Comparison of ENCODE assay signal across 14 mouse cellular contexts in genomic region chr3:66050092-66050886, GRCm38 (mm10).
DNase-seq lines count a peak whose midpoint lies in the region; ATAC-seq and TF ChIP-seq lines count a peak whose summit lies in the region.
"Had no signal": no experiment of that assay in that cellular context is flagged by ENCODE, and none has a peak within 500 bp of the region (broad histone marks: within the 10 kb centered on the region; RNA-seq: fewer than 3 reads in every experiment).

No protein-coding gene starts in this region.

- no peak overlapping the region for H3K9ac ChIP-seq in forebrain, embryonic 15.5 days (replicated peaks)
- no peak overlapping the region for H3K9ac ChIP-seq in kidney, postnatal 0 days (ENCODE audit: low read depth, low read length)
- H3K9ac ChIP-seq: hindbrain, embryonic 14.5 days; limb, embryonic 12.5 days had no signal

- WGBS in forebrain, embryonic 15.5 days = 44% methylated on average over 10 of the region's 10 CpGs
- whole genome bisulfite sequencing in forebrain, embryonic 10.5 days = 71% methylated on average over 10 of the region's 10 CpGs
- 30% methylated on average over 10 of the region's 10 CpGs for WGBS in kidney, postnatal 0 days

- H3K36me3 ChIP-seq in forebrain, embryonic 15.5 days = no peaks in the 10 kb centered on the region
- no peaks in the 10 kb centered on the region for H3K36me3 ChIP-seq in forebrain, embryonic 10.5 days (replicated peaks)
- H3K36me3 ChIP-seq in kidney, postnatal 0 days (ENCODE audit: insufficient read depth, low read length) = no peaks in the 10 kb centered on the region
- H3K36me3 ChIP-seq: limb, embryonic 12.5 days had no signal

- H3K27ac ChIP-seq in forebrain, embryonic 15.5 days (replicated peaks) = no peak overlapping the region
- H3K27ac ChIP-seq in forebrain, embryonic 10.5 days = no peak overlapping the region
- no peak overlapping the region for H3K27ac ChIP-seq in kidney, postnatal 0 days
- H3K27ac ChIP-seq: hindbrain, embryonic 14.5 days; limb, embryonic 12.5 days had no signal

- no peaks in the 10 kb centered on the region for H3K9me3 ChIP-seq in forebrain, embryonic 15.5 days
- H3K9me3 ChIP-seq in forebrain, embryonic 10.5 days = no peaks in the 10 kb centered on the region
- H3K9me3 ChIP-seq in kidney, postnatal 0 days (replicated peaks; ENCODE audit: low read length) = no peaks in the 10 kb centered on the region
- H3K9me3 ChIP-seq: limb, embryonic 12.5 days had no signal

- no peaks in the 10 kb centered on the region for H3K27me3 ChIP-seq in forebrain, embryonic 15.5 days
- H3K27me3 ChIP-seq in forebrain, embryonic 10.5 days (ENCODE audit: poor library complexity, severe bottlenecking) = 0 out of 2 replicates have a peak, but pooled peaks cover 12% of the 10 kb centered on the region
- no peaks in the 10 kb centered on the region for H3K27me3 ChIP-seq in kidney, postnatal 0 days (ENCODE audit: insufficient read depth, low read length)
- H3K27me3 ChIP-seq: limb, embryonic 12.5 days had no signal

- H3K4me3 ChIP-seq in forebrain, embryonic 15.5 days = no peak overlapping the region
- no peak overlapping the region for H3K4me3 ChIP-seq in forebrain, embryonic 10.5 days
- H3K4me3 ChIP-seq in kidney, postnatal 0 days (replicated peaks; ENCODE audit: low read depth, low read length) = no peak overlapping the region
- H3K4me3 ChIP-seq: limb, embryonic 12.5 days had no signal

- intact Hi-C loops in heart, postnatal 10 days (cut with DNase I) = no loop called here

- H3K4me2 ChIP-seq in forebrain, embryonic 15.5 days (replicated peaks) = no peak overlapping the region
- no peak overlapping the region for H3K4me2 ChIP-seq in kidney, postnatal 0 days (ENCODE audit: low read length)
- H3K4me2 ChIP-seq: hindbrain, embryonic 14.5 days; limb, embryonic 12.5 days had no signal

- ATAC-seq in forebrain, embryonic 15.5 days (replicated peaks) = peak; percentile 51; the same call in 1 of the 2 replicates
- no peak for ATAC-seq in kidney, postnatal 0 days (replicated peaks; ENCODE audit: low FRiP score, low read depth)

- H3K4me1 ChIP-seq in forebrain, embryonic 15.5 days = no peaks in the 10 kb centered on the region
- H3K4me1 ChIP-seq in forebrain, embryonic 10.5 days = peaks cover 9% of the 10 kb centered on the region; the same call in 1 of the 2 replicates
- 0 out of 2 replicates have a peak, but pooled peaks cover 4% of the 10 kb centered on the region for H3K4me1 ChIP-seq in kidney, postnatal 0 days (replicated peaks; ENCODE audit: insufficient read depth, low read length)

- no peak for DNase-seq in forebrain, embryonic 10.5 days (ENCODE audit: extremely low spot score, low spot score)
- DNase-seq in kidney, postnatal 0 days (ENCODE audit: low spot score) = peak; percentile 81
- no peak for DNase-seq in kidney, adult 8-10 months
- peak; percentile 8 for DNase-seq in embryo, embryonic 9.5 days (ENCODE audit: extremely low spot score)
- peak; percentile 6 to 9 for DNase-seq in heart, postnatal 10 days
- no peak for DNase-seq in cerebellum, adult 18-20 months
- no peak for DNase-seq in thymus, postnatal 36 days
- DNase-seq: cerebellum, postnatal 14 days; gastrocnemius, postnatal 14 days; lung, adult 2 months; thymus, postnatal 4 days had no signal

- TF ChIP-seq CTCF in kidney, postnatal 0 days (IDR thresholded peaks at IDR 0.05; ENCODE audit: low read depth) = no peak

Comparison
In these comparisons a context has a peak if more than half of its experiments do, and no peak if none do; other contexts are left out.
1. DNase-seq: peak in kidney, postnatal 0 days (single experiment), embryo, embryonic 9.5 days (single experiment) and heart, postnatal 10 days (2 of 2); none in forebrain, embryonic 10.5 days (single experiment), kidney, adult 8-10 months (0 of 2), cerebellum, adult 18-20 months (0 of 2) and thymus, postnatal 36 days (0 of 2).